Mouse (Mus musculus) heart, embryonic 14.5 days (tissue): ENCODE measurements at regions not wholly inside any gene's neighbourhood (a gene's known extent, or its start where the extent isn't known, plus 50 kb on each side); places are given as distances from the start of the nearest gene placed in this dataset. TPM values are rescaled to one million over a fixed set of nuclear protein-coding genes. Genes with fewer than 3 reads are reported as not detected.

Experiments
- ATAC-seq: fragments of 200-750 bp; cut with Nextera tagmentation; 2 replicates; pipeline ENCODE4 v1.8.0; 2017; ENCODE audit warnings: low read depth, moderate TSS enrichment; ENCODE audit not compliant: insufficient number of reproducible peaks, insufficient read depth, low FRiP score
- H3K27ac ChIP-seq, 2 experiments: fragments of 200-500 bp in 1 of 2; fragments of 300-500 bp in 1 of 2; sonication (generic) in 1 of 2; replicated peaks in 1 of 2; 2 replicates each; pipeline ENCODE4 v1.5.1; 2012 to 2014; ENCODE audit warnings: low read depth in 2 of 2, low read length in 2 of 2, control low read depth in 1 of 2, mild to moderate bottlenecking in 1 of 2, mixed read lengths in 1 of 2; ENCODE audit not compliant: control insufficient read depth in 1 of 2, insufficient read depth in 1 of 2
- H3K27me3 ChIP-seq: fragments of 300-500 bp; sonication (generic); 2 replicates; pipeline ENCODE4 v1.6.1; 2014; ENCODE audit warnings: mild to moderate bottlenecking, low read length, control low read depth; ENCODE audit not compliant: control insufficient read depth, insufficient read depth
- H3K36me3 ChIP-seq: fragments of 300-500 bp; sonication (generic); 2 replicates; pipeline ENCODE4 v1.6.1; 2014; ENCODE audit warnings: mild to moderate bottlenecking, control low read depth, low read length, mixed read lengths; ENCODE audit not compliant: control insufficient read depth, insufficient read depth
- H3K4me1 ChIP-seq, 2 experiments: fragments of 200-500 bp in 1 of 2; fragments of 300-500 bp in 1 of 2; sonication (generic) in 1 of 2; 2 replicates each; pipeline ENCODE4 v1.6.1; 2012 to 2014; ENCODE audit warnings: low read length in 2 of 2, control low read depth in 1 of 2, mixed read lengths in 1 of 2; ENCODE audit not compliant: control insufficient read depth in 2 of 2, insufficient read depth in 2 of 2
- H3K4me2 ChIP-seq: fragments of 300-500 bp; sonication (generic); 2 replicates; pipeline ENCODE4 v1.6.1; 2014; ENCODE audit warnings: mild to moderate bottlenecking, low read length
- H3K4me3 ChIP-seq, 2 experiments: fragments of 200-500 bp in 1 of 2; fragments of 300-500 bp in 1 of 2; sonication (generic) in 1 of 2; 2 replicates each; pipeline ENCODE4 v1.5.1; 2012 to 2014; ENCODE audit warnings: low read length in 2 of 2, mild to moderate bottlenecking in 2 of 2, control low read depth in 1 of 2, low read depth in 1 of 2, moderate library complexity in 1 of 2; ENCODE audit not compliant: control insufficient read depth in 1 of 2, insufficient read depth in 1 of 2
- H3K9ac ChIP-seq: fragments of 300-500 bp; sonication (generic); 2 replicates; pipeline ENCODE4 v1.6.1; 2014; ENCODE audit warnings: mild to moderate bottlenecking, low read length
- H3K9me3 ChIP-seq: fragments of 300-500 bp; sonication (generic); 2 replicates; pipeline ENCODE4 v1.6.1; 2016; ENCODE audit warnings: low read length, control low read depth; ENCODE audit not compliant: control insufficient read depth
- WGBS: fragments of 180-500 bp; shearing (Covaris S2); extraction: QIAGEN DNeasy Blood & Tissue Kit; methylation state at CpG from one replicate; pipeline ENCODE4 v1.1.7; 2014; 5-methylcytosine and 5-hydroxymethylcytosine counted together
- microRNA-seq: library from miRNA; unstranded; fragments of <30 nt; microRNA quantifications from one replicate; pipeline ENCODE4, GENCODE M21; 2016

- H3K4me2 ChIP-seq, result no peak overlapping the region
- WGBS, result 52% methylated on average over 2 of the region's 2 CpGs
Observed at GRCm38 (mm10) chr1:83496380-83496779, 88.4 kb upstream of the Sphkap start.

GRCm38 (mm10) chr1:83495022-83495421 lies 87.0 kb upstream of the Sphkap start:
- Histone ChIP-seq H3K4me2 (no peak overlapping the region), H3K36me3 (no peaks in the 10 kb centered on the region), H3K4me3 (no peak overlapping the region), H3K9ac (no peak overlapping the region), H3K9me3 (no peaks in the 10 kb centered on the region), H3K4me1 (peaks cover 0 to 3% of the 10 kb centered on the region in 2 experiments; a peak in 1 of 4 replicates), H3K27ac (no peak overlapping the region), H3K27me3 (no peaks in the 10 kb centered on the region)
- no peak for ATAC-seq
- WGBS, result 70% methylated on average over 4 of the region's 4 CpGs

More at GRCm38 (mm10) chr1:83496380-83496779, 88.4 kb upstream of the Sphkap start:
- Histone ChIP-seq H3K9me3 (no peaks in the 10 kb centered on the region), H3K9ac (no peak overlapping the region), H3K36me3 (no peaks in the 10 kb centered on the region), H3K4me3 (no peak overlapping the region), H3K4me1 (peaks cover 0 to 3% of the 10 kb centered on the region in 2 experiments; a peak in 1 of 4 replicates), H3K27ac (no peak overlapping the region), H3K27me3 (no peaks in the 10 kb centered on the region)
- ATAC-seq, result no peak

- Histone ChIP-seq H3K36me3 (no peaks in the 10 kb centered on the region), H3K9me3 (no peaks in the 10 kb centered on the region), H3K4me3 (no peak overlapping the region), H3K27ac (no peak overlapping the region), H3K9ac (no peak overlapping the region), H3K4me1 (no peaks in the 10 kb centered on the region), H3K4me2 (no peak overlapping the region), H3K27me3 (no peaks in the 10 kb centered on the region)
- ATAC-seq, result no peak
- WGBS, result 77% methylated on average over 2 of the region's 2 CpGs
Observed at GRCm38 (mm10) chr1:83479111-83479510, 71.1 kb upstream of the Sphkap start.

Small RNA genes in the stretch of these regions (microRNA-seq; reads per million reads assigned to microRNA genes)
- gene Gm25754, result not detected
